Mouse (Mus musculus) neural tube, embryonic 11.5 days (tissue): Measurements from ENCODE around the gene Foxp1. TPM values are rescaled to one million over a fixed set of nuclear protein-coding genes. Genes with fewer than 3 reads are reported as not detected.

ENCODE experiments used
- ATAC-seq: fragments of 200-750 bp; cut with Nextera tagmentation; 2 replicates; pipeline ENCODE4 v1.8.0; 2017; ENCODE audit warnings: moderate number of reproducible peaks, mild to moderate bottlenecking, moderate TSS enrichment, moderate library complexity; ENCODE audit not compliant: insufficient read depth, low FRiP score, low TSS enrichment
- DNase-seq: peaks from one replicate; pipeline ENCODE4 v3.0.0-alpha.2; 2015; ENCODE audit warnings: low spot score
- H3K27ac ChIP-seq: fragments of 300-500 bp; sonication (generic); 2 replicates; pipeline ENCODE4 v1.5.1; 2014; ENCODE audit warnings: low read depth, mild to moderate bottlenecking, low read length
- H3K27me3 ChIP-seq: fragments of 300-500 bp; sonication (generic); 2 replicates; pipeline ENCODE4 v1.6.1; 2014; ENCODE audit warnings: mild to moderate bottlenecking, low read length, mixed read lengths; ENCODE audit not compliant: control insufficient read depth, insufficient read depth
- H3K36me3 ChIP-seq: fragments of 300-500 bp; sonication (generic); 2 replicates; pipeline ENCODE4 v1.6.1; 2014; ENCODE audit warnings: mild to moderate bottlenecking, low read length, moderate library complexity, mixed read lengths; ENCODE audit not compliant: control insufficient read depth, insufficient read depth
- H3K4me1 ChIP-seq: fragments of 300-500 bp; sonication (generic); 2 replicates; pipeline ENCODE4 v1.6.1; 2014; ENCODE audit warnings: low read length, mixed read lengths; ENCODE audit not compliant: control insufficient read depth, insufficient read depth
- H3K4me2 ChIP-seq: fragments of 300-500 bp; sonication (generic); 2 replicates; pipeline ENCODE4 v1.6.1; 2014; ENCODE audit warnings: low read depth, mild to moderate bottlenecking, moderate library complexity
- H3K4me3 ChIP-seq: fragments of 300-500 bp; sonication (generic); 2 replicates; pipeline ENCODE4 v1.5.1; 2014; ENCODE audit warnings: low read depth, low read length
- H3K9ac ChIP-seq: fragments of 300-500 bp; sonication (generic); 2 replicates; pipeline ENCODE4 v1.6.1; 2014; ENCODE audit warnings: mild to moderate bottlenecking, low read length
- H3K9me3 ChIP-seq: fragments of 300-500 bp; sonication (generic); 2 replicates; pipeline ENCODE4 v1.6.1; 2016; ENCODE audit warnings: low read length; ENCODE audit not compliant: control insufficient read depth
- WGBS: fragments of 180-500 bp; shearing (Covaris S2); extraction: QIAGEN DNeasy Blood & Tissue Kit; methylation state at CpG from one replicate; pipeline ENCODE4 v1.1.7; 2014; 5-methylcytosine and 5-hydroxymethylcytosine counted together
- polyA plus RNA-seq: library from polyadenylated mRNA; unstranded; fragments of >200 nt; fragmentation: Nextera tagmentation; extraction: Ambion mirVana; gene quantifications from 2 replicates; pipeline ENCODE4 v1.2.1, GENCODE M21; 2014

The Foxp1 gene
- polyA plus RNA-seq, 1 experiment from 2014 or later: 116 TPM

GRCm38 (mm10) chr6:99433006-99433405 lies 89.5 kb downstream of the Foxp1 start:
- DNase-seq (no peak), ATAC-seq (no peak)
- no peak overlapping the region for H3K4me3 ChIP-seq
- H3K4me1 ChIP-seq: no peaks in the 10 kb centered on the region
- H3K27me3 ChIP-seq: no peaks in the 10 kb centered on the region
- H3K27ac ChIP-seq: no peak overlapping the region
- H3K36me3 ChIP-seq: no peaks in the 10 kb centered on the region
- H3K9me3 ChIP-seq: no peaks in the 10 kb centered on the region
- H3K9ac ChIP-seq: no peak overlapping the region
- WGBS: 94% methylated on average over 9 of the region's 9 CpGs
- H3K4me2 ChIP-seq: no peak overlapping the region

GRCm38 (mm10) chr6:99431941-99432340 lies 90.6 kb downstream of the Foxp1 start:
- Histone ChIP-seq H3K4me3 (no peak overlapping the region), H3K4me2 (no peak overlapping the region), H3K27ac (no peak overlapping the region), H3K4me1 (no peaks in the 10 kb centered on the region), H3K9me3 (no peaks in the 10 kb centered on the region), H3K27me3 (no peaks in the 10 kb centered on the region), H3K9ac (no peak overlapping the region), H3K36me3 (no peaks in the 10 kb centered on the region)
- no peak for ATAC-seq
- WGBS: 75% methylated on average over 4 of the region's 4 CpGs
- no peak for DNase-seq

- Histone ChIP-seq H3K27ac (no peak overlapping the region), H3K4me2 (no peak overlapping the region), H3K9ac (no peak overlapping the region), H3K36me3 (no peaks in the 10 kb centered on the region), H3K27me3 (no peaks in the 10 kb centered on the region), H3K4me3 (no peak overlapping the region), H3K9me3 (no peaks in the 10 kb centered on the region), H3K4me1 (no peaks in the 10 kb centered on the region)
- DNase-seq (no peak), ATAC-seq (no peak)
- 84% methylated on average over 14 of the region's 14 CpGs for WGBS
Measured at GRCm38 (mm10) chr6:99430560-99430959, 92.0 kb downstream of the Foxp1 start.

- 85% methylated on average over 16 of the region's 16 CpGs for WGBS
- H3K36me3 ChIP-seq: no peaks in the 10 kb centered on the region
- H3K9me3 ChIP-seq: no peaks in the 10 kb centered on the region
- H3K27me3 ChIP-seq: no peaks in the 10 kb centered on the region
- H3K4me2 ChIP-seq: no peak overlapping the region
- no peaks in the 10 kb centered on the region for H3K4me1 ChIP-seq
- no peak overlapping the region for H3K27ac ChIP-seq
- ATAC-seq: no peak
- DNase-seq: no peak
- no peak overlapping the region for H3K9ac ChIP-seq
- no peak overlapping the region for H3K4me3 ChIP-seq
Measured at GRCm38 (mm10) chr6:99429378-99430131, 93.0 kb downstream of the Foxp1 start.

GRCm38 (mm10) chr6:99428961-99429360 lies 93.6 kb downstream of the Foxp1 start:
- Histone ChIP-seq H3K9me3 (no peaks in the 10 kb centered on the region), H3K4me2 (no peak overlapping the region), H3K27me3 (no peaks in the 10 kb centered on the region), H3K27ac (no peak overlapping the region), H3K9ac (no peak overlapping the region), H3K4me3 (no peak overlapping the region), H3K36me3 (no peaks in the 10 kb centered on the region), H3K4me1 (no peaks in the 10 kb centered on the region)
- 81% methylated on average over 2 of the region's 2 CpGs for WGBS
- DNase-seq (no peak), ATAC-seq (no peak)

- Histone ChIP-seq H3K4me1 (no peaks in the 10 kb centered on the region), H3K4me3 (no peak overlapping the region), H3K9me3 (no peaks in the 10 kb centered on the region), H3K27ac (no peak overlapping the region), H3K27me3 (no peaks in the 10 kb centered on the region), H3K4me2 (no peak overlapping the region), H3K36me3 (no peaks in the 10 kb centered on the region), H3K9ac (no peak overlapping the region)
- ATAC-seq (no peak), DNase-seq (no peak)
- 92% methylated on average over 4 of the region's 4 CpGs for WGBS
Measured at GRCm38 (mm10) chr6:99427301-99427700, 95.2 kb downstream of the Foxp1 start.

GRCm38 (mm10) chr6:99425044-99425443 lies 97.5 kb downstream of the Foxp1 start:
- DNase-seq: no peak
- H3K4me3 ChIP-seq: no peak overlapping the region
- ATAC-seq: peak; percentile 55; the same call in 1 of the 2 replicates
- H3K27ac ChIP-seq: no peak overlapping the region
- no peak overlapping the region for H3K9ac ChIP-seq
- H3K4me1 ChIP-seq: no peaks in the 10 kb centered on the region
- H3K9me3 ChIP-seq: no peaks in the 10 kb centered on the region
- no peaks in the 10 kb centered on the region for H3K36me3 ChIP-seq
- WGBS: 41% methylated on average over 3 of the region's 3 CpGs
- H3K4me2 ChIP-seq: no peak overlapping the region
- H3K27me3 ChIP-seq: no peaks in the 10 kb centered on the region

GRCm38 (mm10) chr6:99420666-99421065 lies 101.9 kb downstream of the Foxp1 start:
- Histone ChIP-seq H3K4me3 (no peak overlapping the region), H3K4me2 (no peak overlapping the region), H3K9ac (no peak overlapping the region), H3K36me3 (no peaks in the 10 kb centered on the region), H3K27me3 (no peaks in the 10 kb centered on the region), H3K4me1 (no peaks in the 10 kb centered on the region), H3K27ac (no peak overlapping the region), H3K9me3 (no peaks in the 10 kb centered on the region)
- DNase-seq (no peak), ATAC-seq (no peak)
- WGBS: 89% methylated on average over 8 of the region's 8 CpGs

- 86% methylated on average over 6 of the region's 6 CpGs for WGBS
Measured at GRCm38 (mm10) chr6:99412598-99412997, 109.9 kb downstream of the Foxp1 start.

More at GRCm38 (mm10) chr6:99412598-99412997, 109.9 kb downstream of the Foxp1 start:
- H3K9me3 ChIP-seq: no peaks in the 10 kb centered on the region
- H3K9ac ChIP-seq: no peak overlapping the region
- H3K4me1 ChIP-seq: peaks cover 2% of the 10 kb centered on the region; the same call in 1 of the 2 replicates
- ATAC-seq (no peak), DNase-seq (no peak)
- no peaks in the 10 kb centered on the region for H3K27me3 ChIP-seq
- H3K4me3 ChIP-seq: no peak overlapping the region
- no peaks in the 10 kb centered on the region for H3K36me3 ChIP-seq
- no peak overlapping the region for H3K4me2 ChIP-seq
- H3K27ac ChIP-seq: no peak overlapping the region
